Mouse (Mus musculus) kidney, adult 18-20 months (tissue): Measurements from ENCODE around the gene Axin2.

ENCODE experiments used
- DNase-seq: peaks from one replicate; pipeline ENCODE4 v3.0.0; 2021

Gene Axin2

DNA sequence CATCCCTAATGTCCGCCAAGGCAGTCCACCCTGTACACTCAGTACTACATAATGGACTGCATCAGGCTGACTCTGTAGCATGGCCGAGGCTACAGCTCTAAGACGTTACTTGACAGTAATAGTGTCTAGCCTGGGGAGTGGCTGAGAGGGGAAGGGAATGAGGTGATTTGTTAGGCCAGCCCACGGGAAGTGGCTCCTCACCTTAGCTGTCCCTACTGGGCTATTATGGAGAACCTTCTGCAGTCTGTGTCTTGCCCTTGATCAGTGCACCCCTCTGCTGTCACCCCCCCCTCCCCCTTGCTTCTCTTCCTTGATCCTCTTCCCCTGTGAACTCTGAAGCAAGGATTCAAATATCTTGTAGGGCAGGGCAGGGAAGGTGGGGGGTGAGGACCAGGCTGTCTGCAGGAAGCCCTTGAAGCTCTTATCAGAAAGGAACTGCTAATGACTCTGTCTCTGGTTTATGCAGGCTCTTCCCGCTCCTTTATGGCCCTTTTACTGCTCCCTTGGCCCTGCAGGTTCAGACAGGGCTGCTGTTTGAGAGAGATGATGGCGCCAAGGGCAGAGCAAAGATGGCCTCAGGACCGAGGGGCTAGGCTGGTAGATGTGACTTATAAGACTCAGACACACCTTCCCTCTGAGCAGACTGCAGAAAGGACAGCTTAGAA lies 13.4 kb upstream of the Axin2 start:
- DNase-seq: no peak

DNA sequence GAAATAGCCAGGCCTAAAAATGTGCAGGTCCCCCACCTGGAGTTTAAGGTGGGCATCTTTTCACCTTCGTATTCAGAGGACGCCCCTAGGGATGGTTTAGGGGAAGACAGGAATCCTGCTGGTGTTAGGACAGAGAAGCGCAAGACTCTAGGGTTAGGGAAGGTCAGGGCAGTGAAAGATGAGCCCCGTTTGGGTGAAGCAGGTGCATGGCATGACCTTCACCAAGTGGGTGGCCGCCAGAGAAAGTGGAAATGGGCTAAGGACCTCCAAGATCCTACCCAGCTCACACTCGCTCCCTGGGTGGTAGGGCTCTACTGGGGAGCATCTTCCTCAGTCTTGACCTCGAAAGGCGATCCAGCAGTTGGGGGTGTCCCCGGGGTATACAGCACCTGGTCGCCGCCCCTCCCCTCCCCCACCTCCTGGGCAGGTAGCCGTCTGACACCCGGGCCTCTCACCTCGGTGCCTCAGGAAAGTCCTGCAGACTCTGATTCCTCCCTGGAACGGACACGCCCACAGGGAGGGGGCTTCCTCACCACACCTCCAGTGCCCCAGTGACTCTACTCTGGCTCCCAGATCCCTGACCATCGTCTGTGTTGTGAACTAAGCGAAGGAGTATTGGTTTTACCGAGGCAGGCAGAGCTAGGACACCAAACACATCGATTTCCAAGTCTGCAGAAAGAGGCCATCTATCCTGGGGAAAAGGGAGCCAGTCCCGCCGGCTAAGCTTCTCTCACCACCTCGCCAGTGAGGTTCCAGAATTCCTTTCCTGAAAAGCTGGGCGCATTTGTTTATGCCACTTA lies 10.6 kb upstream of the Axin2 start:
- no peak for DNase-seq

DNA sequence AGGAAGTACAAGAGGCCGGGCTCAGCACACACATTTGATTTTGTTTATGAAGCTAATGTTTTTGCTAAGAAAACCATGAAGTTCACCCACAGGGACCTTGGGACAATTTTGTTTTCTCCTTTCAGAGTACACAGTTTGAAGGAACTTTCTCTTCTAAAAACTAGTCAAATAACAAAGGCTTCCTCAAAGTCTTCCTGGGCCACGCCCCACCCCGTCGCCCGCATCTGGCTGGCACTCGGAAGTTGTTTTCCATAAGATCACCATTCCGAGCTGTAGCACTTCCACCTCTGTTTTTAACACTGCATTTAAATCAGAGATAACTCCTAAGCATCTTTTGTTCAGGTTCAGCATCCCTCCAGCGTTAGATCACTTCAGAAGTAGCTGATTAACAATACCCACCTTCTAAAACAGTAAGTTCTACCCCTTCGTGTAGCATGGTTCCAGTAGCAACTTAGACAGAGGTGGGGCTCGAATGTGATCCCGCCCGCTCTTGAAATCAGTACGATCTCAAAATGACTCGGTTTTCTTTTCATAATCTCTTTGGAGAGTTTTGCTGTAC lies 9.7 kb upstream of the Axin2 start:
- DNase-seq: no peak

DNA sequence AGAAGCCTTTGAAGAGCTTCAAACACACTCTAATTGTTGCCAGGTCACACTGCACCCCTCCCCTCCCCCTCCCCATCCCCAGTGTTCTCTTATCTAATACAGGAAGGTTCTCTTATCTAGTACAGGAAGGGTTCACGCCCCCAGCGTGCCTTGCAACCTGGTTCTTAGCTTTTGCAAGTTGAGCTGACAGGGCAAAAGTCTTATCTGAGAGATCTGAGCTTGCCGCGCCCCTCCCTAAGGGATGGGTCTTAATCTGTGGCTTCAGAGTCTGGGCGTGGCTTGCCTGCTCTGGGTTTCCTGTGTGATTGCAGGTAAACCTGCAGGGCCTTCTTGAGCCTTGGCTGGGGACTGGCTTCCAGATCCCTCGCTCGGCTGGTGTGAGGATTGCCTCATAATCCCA lies 9.2 kb upstream of the Axin2 start:
- no peak for DNase-seq

DNA sequence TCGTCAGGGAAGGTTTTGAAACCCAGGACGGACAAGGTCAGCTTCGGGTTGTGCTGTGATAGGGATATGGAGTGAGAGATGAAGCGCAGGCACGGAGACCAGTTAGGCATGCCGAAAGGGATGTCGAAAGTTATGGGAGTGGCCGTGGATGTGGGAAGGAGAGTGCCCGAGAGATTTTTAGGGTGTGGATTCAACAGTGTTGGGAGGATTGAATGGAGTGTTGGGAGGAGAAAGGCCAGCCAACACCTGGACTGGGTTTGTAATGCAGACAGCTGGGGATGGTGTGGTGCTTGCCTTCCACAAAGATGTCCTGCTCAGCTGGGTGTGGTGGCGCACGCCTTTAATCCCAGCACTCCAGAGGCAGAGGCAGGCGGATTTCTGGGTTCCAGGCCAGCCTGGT lies 8.0 kb upstream of the Axin2 start:
- no peak for DNase-seq

DNA sequence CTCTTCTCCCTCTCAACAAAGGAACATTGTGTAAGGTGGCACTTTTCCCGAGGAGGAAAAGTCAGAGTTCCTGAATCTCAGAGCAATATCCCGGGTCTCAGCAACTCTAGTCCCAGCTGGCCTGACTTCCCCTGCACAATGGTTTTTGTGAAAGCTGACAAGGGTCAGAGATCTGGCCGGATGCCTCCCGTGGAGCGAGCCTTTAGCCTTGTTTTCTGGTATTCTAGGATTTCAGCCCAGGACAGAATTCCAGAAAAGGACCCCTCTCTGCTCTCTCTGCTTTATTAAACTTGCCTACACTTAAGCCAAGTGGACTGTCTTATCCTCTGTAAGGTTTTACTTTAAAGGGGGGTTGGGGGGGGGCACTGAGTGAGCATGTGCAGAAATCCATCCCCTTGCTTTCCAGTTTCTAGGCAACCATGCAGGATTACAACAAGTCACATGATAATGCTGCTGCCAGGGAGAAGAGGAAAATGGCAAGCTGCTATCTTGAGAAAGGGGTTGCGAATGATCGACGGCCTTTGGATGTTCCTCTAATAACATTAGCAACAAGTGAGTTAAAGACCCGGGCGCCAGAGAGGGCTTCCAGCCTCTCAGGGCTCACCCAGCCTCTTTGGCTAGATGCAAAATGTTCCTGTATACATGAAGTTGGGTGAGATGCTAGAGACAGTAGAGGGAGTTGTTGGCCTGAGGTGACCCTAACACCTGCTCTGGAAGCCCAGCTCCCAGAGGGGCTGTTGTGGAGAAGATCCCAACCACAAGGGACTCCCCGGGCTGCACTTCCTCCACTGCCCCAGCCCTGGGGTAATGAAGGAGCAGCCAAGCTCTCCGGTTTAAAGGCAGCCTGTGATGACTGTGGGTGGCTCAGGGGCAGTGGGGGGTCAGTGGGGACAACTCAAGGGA lies 2.5 kb upstream of the Axin2 start:
- peak; percentile 16 for DNase-seq

DNA sequence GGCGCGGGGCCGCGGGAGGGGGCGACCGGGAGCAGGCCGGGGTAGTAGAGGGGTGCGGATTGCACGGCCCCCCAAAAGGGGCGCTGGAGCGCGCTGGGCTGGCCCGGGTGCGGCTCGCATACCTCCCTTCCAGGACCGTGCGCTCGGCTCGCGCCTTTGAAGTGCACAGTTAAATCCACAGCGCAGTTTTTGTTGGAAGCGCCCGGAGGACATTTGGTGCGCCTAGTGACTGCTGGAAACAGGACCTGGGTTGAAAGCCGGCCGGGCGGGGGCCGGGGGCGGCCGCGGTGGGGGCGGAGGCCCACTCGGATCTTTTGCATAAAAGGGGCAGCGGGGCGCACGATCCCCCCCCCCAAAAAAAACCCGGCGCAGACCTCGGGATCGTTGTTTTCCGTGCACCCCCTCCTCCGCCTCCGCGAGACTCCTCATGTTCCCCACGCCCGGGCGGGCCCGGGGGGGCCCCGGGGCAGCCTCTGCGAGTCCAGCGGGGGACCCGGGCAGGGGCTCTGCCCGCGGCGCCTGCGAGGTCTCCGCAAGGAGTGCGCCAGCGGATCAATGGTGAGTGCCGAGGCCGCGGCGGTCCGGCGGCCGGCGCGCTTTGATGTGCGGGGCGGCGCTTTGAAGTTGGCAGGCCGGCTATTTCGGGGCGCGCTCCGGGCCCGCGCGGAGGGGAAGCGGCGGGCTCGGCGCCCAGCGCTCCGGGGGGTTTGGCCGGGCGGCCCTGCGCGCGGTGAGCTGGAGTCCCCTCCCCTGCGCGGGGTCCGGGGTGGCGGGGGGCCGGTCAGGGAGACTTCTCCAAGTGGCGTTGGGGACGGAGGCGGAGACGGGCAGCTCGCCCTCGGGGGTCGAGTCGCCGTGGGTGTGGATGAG lies 722 bp downstream of the Axin2 start:
- DNase-seq: peak; percentile 83

DNA sequence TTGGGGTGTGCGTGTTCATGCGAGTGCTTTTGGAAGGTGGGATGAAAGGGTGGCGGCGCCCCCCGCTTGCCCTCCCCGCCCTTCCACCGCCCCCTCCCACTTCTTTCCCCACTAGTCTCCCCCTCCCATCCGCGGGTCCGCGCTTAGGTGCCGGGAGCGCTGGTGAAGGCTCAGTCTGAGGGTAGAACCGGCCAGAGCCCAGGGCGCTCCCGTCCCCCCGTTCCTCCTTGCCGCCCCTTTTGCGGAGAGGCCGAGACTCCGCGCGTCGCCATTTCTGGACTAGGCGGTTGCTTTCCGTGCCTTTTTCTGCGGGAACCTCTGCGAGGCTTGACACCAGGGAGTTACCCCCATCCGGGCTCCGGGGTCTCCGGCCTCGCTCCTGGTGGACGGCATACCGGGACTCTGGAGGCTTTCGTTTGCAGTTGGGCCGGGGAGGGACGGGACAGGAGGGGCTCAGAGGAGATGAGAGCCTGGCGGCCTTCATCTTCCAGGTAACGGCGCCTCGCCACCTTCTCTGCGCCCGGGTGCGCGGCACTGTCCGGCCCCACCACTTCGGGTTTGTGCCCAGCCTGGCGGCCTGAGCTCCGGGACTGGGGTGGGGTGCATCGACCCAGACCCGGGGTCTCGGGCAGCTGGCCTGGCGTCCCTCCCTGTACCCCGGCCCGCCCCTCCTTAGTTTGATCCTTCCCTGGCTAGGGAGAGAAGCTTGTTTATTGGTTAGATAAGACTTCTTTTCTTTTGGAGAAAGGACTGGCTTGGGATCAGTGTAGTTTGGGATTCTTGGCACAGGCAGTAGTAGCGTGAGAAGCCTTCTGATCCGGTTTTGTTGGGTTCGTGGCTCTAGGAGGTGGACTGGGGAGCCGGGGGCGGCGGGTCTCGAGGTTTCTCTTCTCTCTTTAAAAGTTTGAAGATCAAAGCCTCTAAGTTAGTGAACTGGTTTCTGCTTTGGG lies 1.6 kb downstream of the Axin2 start:
- peak; percentile 42 for DNase-seq

DNA sequence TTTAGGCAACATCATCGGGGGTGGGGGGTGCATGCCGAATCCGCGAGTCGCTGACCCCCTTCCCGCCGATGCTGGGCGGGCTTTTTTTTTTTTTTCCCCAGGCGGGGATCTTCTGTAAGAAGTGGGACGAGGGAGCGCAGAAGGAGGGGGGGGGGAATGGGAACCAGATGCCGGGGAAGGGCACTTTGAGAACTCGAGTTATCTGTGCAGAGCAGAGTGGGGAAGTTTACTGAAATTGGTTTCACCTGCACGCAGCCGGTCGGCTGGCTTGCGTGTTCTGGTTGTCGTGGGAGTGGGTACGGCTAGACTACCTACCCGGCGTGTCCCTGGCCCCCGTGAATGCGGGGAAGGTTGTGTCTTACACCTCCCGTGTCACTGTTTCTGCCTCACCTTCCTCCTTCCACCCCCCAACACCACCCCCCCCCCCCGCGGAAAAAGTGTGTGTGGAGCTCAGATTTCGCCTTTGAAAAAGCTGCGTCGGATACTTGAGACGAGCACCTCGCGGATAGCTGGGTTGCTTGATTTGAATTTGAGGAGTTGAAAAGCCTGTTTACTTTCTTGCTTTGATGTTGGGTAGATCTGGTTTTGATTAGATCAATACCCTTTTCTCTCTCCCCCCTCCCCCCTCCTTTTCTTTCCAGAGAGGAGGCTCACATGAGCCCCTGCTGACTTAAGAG lies 2.5 kb downstream of the Axin2 start:
- DNase-seq: no peak

DNA sequence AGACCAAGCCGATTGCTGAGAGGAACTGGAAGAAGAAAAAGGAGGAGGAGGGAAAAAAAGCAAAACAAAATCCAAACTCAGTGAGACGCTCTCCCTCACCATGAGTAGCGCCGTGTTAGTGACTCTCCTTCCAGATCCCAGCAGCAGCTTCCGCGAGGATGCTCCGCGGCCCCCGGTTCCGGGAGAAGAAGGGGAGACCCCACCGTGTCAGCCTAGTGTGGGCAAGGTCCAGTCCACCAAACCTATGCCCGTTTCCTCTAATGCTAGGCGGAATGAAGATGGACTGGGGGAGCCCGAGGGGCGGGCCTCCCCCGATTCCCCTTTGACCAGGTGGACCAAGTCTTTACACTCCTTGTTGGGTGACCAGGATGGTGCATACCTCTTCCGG lies 3.0 kb downstream of the Axin2 start:
- DNase-seq: no peak

DNA sequence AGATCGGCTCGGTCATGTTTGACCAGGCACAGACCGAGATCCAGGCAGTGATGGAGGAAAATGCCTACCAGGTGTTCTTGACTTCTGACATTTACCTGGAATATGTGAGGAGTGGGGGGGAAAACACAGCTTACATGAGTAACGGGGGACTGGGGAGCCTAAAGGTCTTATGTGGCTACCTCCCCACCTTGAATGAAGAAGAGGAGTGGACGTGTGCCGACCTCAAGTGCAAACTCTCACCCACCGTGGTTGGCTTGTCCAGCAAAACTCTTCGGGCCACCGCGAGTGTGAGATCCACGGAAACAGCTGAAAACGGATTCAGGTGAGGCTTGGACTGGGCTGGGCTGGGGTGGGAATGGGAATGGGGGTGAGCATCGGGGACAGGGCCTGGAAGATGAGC lies 3.6 kb downstream of the Axin2 start:
- no peak for DNase-seq

DNA sequence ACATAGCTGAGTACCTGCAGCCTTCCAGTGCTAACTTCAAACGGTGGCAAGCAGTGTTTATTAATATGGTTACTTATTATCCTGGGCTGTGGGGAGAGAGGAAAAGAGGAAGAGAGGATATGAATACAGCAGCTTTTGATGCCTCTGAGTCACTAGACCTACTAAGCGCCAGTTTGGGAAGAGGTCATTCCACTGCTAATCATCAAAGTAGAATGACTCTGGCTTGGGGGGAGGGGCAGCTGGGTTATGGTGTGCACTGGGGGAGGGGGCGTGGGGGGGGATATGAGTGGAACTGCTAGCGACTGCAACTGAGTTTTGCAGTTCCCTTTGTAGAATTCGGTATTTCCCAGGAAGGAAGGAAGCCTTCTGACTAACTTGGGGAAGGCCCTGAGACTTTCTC lies 4.2 kb downstream of the Axin2 start:
- no peak for DNase-seq

DNA sequence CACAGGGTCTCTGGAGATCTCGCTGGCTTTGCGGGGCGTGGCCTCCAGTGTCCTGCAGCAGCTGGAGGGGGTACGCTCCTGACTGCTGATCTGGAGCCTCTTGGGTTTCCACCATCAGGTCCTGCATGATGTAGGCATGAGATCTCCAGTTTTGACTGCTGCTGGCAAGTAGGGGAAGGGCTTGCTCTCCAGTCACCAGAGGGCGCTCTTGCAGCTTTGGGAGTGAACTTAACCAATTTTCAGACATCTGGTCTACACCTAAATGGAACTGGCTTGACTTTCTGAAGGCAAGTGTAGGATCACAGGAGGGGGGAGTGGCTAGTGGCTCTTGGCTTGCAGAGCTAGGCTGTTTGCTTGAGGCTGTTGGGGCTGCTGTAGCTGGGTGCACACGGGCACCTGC lies 5.1 kb downstream of the Axin2 start:
- DNase-seq: peak; percentile 79

DNA sequence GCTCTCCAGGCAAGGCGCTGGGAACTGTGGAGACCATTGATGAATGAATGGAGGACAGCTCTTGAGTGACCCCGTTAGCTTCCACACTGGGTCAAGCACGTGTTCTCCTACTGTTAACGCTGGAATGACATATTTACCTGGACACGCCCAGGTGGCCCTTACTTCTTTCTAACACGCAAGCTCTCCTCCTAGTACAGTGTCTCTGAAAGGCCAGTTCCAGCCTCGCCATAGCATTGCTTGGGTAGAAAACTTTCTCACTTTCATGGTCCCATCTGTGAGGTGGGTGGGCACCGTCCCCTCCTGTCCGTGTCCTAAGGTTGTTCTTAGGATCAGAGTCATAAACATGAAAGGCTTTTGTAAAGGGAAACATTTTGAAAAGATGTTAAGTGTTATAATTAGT lies 5.7 kb downstream of the Axin2 start:
- DNase-seq: no peak

DNA sequence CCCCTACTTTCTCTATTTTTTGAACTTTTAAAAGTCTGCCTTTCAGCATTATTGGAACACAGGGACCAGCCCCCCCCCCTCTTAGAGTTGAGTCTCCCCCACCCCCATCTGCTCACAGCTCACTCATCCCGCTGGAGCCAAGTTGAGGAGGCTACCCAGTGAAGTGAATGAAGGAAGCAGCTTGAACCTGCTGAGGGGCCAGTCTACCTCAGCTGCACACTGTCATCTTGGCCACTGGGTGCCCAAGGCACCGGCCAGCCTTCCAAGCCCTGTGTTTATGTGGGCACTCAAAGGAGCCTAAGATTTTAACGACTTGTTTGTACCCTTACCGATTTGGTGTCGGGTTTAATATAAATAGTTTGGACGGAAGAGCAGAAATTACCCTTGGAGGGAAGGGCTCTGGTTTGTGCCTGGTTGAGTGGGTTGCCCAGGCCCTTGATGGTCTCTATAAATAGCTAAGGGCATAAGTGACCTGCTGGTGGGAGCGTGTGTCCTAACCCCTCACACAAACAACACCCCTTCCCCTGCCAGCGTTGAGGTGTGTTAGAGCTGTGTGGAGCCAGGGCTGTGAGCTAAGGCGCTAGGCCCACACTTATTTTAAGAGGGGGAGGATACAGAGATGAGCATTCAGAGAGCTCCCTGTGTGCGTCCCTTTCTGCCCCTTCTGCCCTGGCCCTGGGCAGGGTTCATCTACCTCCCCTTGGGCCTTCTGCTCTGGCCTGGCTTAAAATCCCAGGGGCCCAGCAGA lies 6.4 kb downstream of the Axin2 start:
- DNase-seq: no peak

DNA sequence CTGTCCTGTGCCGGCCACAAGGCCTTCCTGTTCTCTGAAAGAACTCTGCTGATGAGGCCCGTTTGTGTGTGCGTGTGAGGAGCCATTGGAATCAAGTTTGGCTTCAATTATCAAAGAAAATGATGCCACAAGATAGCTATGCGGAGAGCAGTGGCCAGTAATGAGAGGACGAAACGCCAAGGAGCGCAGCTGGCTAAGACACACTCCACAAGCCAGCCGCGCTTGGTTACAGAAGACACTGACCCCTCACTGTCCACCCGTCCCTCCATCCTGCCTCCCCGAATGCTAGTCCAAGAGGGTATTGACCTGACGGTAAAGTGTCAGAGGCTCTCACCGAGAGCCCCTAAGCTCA lies 6.9 kb downstream of the Axin2 start:
- no peak for DNase-seq

DNA sequence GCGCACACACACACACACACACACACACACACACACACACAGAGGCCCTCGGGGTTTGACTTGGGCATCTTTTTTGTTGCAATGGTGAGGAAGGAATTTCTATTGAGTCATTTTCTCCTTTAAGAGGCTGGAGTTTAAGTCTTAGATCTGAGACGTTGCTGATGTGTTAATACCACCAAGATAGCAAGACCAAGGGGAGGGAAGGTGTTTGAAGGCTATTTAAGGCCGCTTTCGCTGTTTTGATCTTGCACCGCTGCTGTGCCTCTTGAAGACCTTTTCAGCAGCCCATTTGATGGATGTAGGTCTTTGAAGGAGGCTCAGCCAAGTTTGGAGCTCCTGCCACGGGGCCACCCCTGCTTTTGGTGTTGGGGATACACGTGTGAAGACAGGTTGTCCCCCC lies 7.9 kb downstream of the Axin2 start:
- DNase-seq: no peak

DNA sequence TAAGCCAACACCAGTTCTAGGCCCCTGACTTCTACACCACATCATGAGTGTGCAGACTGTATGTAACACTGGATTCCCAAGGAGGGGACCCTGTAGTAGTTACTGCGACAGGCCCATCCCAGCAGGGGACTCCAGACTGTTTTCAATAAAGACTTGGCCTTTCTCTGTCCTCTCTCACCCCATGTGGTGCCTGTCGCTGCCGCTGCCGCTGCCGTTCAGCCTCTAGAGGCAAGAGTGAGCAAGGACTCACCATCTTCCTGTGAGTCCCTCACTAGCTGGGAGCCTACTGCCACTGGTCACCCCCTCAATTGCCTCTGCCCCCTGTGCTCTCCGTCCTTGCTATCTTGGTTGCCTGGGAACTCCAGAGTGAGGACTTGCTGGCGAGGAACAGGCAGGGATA lies 8.6 kb downstream of the Axin2 start:
- no peak for DNase-seq

DNA sequence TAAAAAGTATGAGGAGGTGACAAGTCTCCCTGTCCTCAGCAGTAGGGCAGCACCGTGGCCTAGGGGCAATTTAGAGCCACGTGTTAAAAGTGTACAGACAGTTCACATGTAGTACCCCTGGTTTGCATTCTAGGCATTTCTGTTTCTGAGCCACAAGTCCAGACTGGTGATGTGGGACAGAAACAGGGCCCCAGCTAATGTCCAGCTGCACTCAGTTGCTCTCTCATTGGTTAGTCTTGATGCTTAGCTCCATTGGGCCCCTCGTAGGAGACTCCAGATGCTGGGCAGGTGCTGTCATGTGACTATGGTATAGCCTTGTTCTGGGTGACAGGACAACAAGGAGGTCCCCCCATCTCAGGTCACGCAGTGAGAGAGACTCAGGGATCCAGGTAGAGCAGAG lies 9.0 kb downstream of the Axin2 start:
- DNase-seq: no peak

DNA sequence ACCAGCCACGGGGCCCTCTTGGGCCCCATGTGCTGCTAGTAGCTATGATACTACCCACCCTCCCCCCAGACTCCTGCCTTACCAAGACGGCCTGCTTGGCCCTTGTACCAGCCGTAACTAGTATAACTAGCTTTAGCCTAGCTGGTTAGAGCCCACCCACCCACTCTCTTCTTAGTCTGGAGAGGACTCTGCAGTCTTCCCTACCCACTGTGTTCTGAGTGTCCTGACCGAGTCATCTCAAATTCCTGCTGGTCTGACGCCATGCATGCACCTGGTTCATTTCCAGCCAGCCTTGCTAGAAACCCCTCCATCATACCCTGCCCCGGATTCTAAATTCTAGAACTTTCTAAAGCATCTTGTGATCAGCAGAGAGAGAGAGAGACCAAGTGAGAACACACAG lies 9.6 kb downstream of the Axin2 start:
- no peak for DNase-seq
